Mouse (Mus musculus): ENCODE results near the gene Fndc11.

DNA sequence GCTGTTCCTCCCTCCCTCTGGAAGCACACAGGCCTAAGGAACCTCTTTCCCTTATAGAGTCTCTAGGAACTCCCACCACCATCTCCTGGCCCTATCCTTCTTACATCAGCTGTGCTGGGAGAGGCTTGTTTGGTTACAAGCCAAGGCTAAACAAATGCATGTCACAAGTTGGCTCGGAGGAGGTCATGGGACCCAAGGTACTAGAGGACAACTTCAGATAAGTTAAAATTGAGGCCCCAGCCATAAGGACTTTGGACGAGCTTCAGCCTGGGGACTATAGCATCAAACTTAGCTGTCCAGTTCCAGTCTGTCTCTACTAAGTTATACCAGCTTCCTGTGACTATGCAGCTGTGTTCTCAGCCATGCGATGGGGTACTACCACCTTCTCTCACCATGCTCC lies 7.3 kb downstream of the Fndc11 start:
- TF ChIP-seq CTCF (IDR thresholded peaks at IDR 0.05; ENCODE audit: insufficient read depth, low read length) (no peak; the same call in 1 of the 2 replicates), POLR2A (IDR thresholded peaks at IDR 0.05; ENCODE audit: borderline replicate concordance, extremely low read depth, low read depth, low read length) (no peak)

All from lung, adult 2 months (tissue).